Mouse (Mus musculus) neural tube, embryonic 13.5 days (tissue): ENCODE data around the gene Tbk1. TPM values are rescaled to one million over a fixed set of nuclear protein-coding genes. Genes with fewer than 3 reads are reported as not detected.

ENCODE experiments used
- ATAC-seq: fragments of 200-750 bp; cut with Nextera tagmentation; 2 replicates; pipeline ENCODE4 v1.8.0; 2017; ENCODE audit warnings: low read depth, mild to moderate bottlenecking, moderate TSS enrichment, moderate library complexity
- H3K27ac ChIP-seq: fragments of 300-500 bp; sonication (generic); replicated peaks from 2 replicates; pipeline ENCODE4 v1.5.1; 2015; ENCODE audit warnings: moderate library complexity, mild to moderate bottlenecking, inconsistent platforms
- H3K27me3 ChIP-seq: fragments of 300-500 bp; sonication (generic); 2 replicates; pipeline ENCODE4 v1.6.1; 2015; ENCODE audit warnings: mild to moderate bottlenecking, inconsistent platforms
- H3K36me3 ChIP-seq: fragments of 300-500 bp; sonication (generic); 2 replicates; pipeline ENCODE4 v1.6.1; 2015; ENCODE audit warnings: mild to moderate bottlenecking, inconsistent platforms
- H3K4me1 ChIP-seq: fragments of 300-500 bp; sonication (generic); replicated peaks from 2 replicates; pipeline ENCODE4 v1.6.1; 2015; ENCODE audit warnings: inconsistent platforms
- H3K4me2 ChIP-seq: fragments of 300-500 bp; sonication (generic); 2 replicates; pipeline ENCODE4 v1.6.1; 2015; ENCODE audit warnings: inconsistent platforms, mild to moderate bottlenecking, moderate library complexity
- H3K4me3 ChIP-seq: fragments of 300-500 bp; sonication (generic); 2 replicates; pipeline ENCODE4 v1.5.1; 2015; ENCODE audit warnings: mild to moderate bottlenecking, inconsistent platforms
- H3K9ac ChIP-seq: fragments of 300-500 bp; sonication (generic); 2 replicates; pipeline ENCODE4 v1.6.1; 2015; ENCODE audit warnings: moderate library complexity, mild to moderate bottlenecking, inconsistent platforms
- H3K9me3 ChIP-seq: fragments of 300-500 bp; sonication (generic); 2 replicates; pipeline ENCODE4 v1.6.1; 2016; ENCODE audit warnings: inconsistent platforms
- WGBS: fragments of 180-500 bp; shearing (Covaris S2); methylation state at CpG from one replicate; pipeline ENCODE4 v1.1.7; 2015; 5-methylcytosine and 5-hydroxymethylcytosine counted together
- polyA plus RNA-seq: library from polyadenylated mRNA; unstranded; fragments of >200 nt; fragmentation: Nextera tagmentation; extraction: Ambion mirVana; gene quantifications from 2 replicates; pipeline ENCODE4 v1.2.1, GENCODE M21; 2015

Tbk1 gene
- polyA plus RNA-seq, 1 experiment from 2014 or later, result 28.9 TPM

- Histone ChIP-seq H3K36me3 (no peaks in the 10 kb centered on the region), H3K9ac (no peak overlapping the region), H3K9me3 (no peaks in the 10 kb centered on the region; the same call in 1 of the 2 replicates), H3K27me3 (no peaks in the 10 kb centered on the region), H3K4me2 (no peak overlapping the region), H3K4me1 (peaks cover 10% of the 10 kb centered on the region), H3K27ac (no peak overlapping the region), H3K4me3 (no peak overlapping the region)
- WGBS, result 90% methylated on average over 8 of the region's 8 CpGs
- ATAC-seq, result no peak
Measured at GRCm38 (mm10) chr10:121530365-121531003, 56.1 kb downstream of the Tbk1 start.

- H3K4me1 ChIP-seq, result peaks cover 10% of the 10 kb centered on the region
- H3K4me2 ChIP-seq, result no peak overlapping the region
- 95% methylated on average over 1 of the region's 1 CpGs for WGBS
- H3K9ac ChIP-seq, result no peak overlapping the region
- no peaks in the 10 kb centered on the region for H3K36me3 ChIP-seq
- ATAC-seq, result no peak
- no peak overlapping the region for H3K27ac ChIP-seq
- H3K9me3 ChIP-seq, result no peaks in the 10 kb centered on the region; the same call in 1 of the 2 replicates
- H3K27me3 ChIP-seq, result no peaks in the 10 kb centered on the region
- no peak overlapping the region for H3K4me3 ChIP-seq
Measured at GRCm38 (mm10) chr10:121529261-121529660, 57.3 kb downstream of the Tbk1 start.

- H3K4me1 ChIP-seq, result peaks cover 8% of the 10 kb centered on the region
- no peak overlapping the region for H3K9ac ChIP-seq
- no peak overlapping the region for H3K4me2 ChIP-seq
- no peak overlapping the region for H3K4me3 ChIP-seq
- no peaks in the 10 kb centered on the region; the same call in 1 of the 2 replicates for H3K9me3 ChIP-seq
- no peak overlapping the region for H3K27ac ChIP-seq
- ATAC-seq, result no peak
- H3K36me3 ChIP-seq, result no peaks in the 10 kb centered on the region
- 86% methylated on average over 3 of the region's 3 CpGs for WGBS
- no peaks in the 10 kb centered on the region for H3K27me3 ChIP-seq
Measured at GRCm38 (mm10) chr10:121528470-121528869, 58.1 kb downstream of the Tbk1 start.

- H3K9ac ChIP-seq, result no peak overlapping the region
- H3K27ac ChIP-seq, result no peak overlapping the region
- H3K4me2 ChIP-seq, result no peak overlapping the region
- no peak for ATAC-seq
- no peak overlapping the region for H3K4me3 ChIP-seq
- H3K9me3 ChIP-seq, result no peaks in the 10 kb centered on the region; the same call in 1 of the 2 replicates
- no peaks in the 10 kb centered on the region for H3K27me3 ChIP-seq
- no peaks in the 10 kb centered on the region for H3K4me1 ChIP-seq
- 92% methylated on average over 6 of the region's 6 CpGs for WGBS
- no peaks in the 10 kb centered on the region for H3K36me3 ChIP-seq
Measured at GRCm38 (mm10) chr10:121527114-121527513, 59.5 kb downstream of the Tbk1 start.

GRCm38 (mm10) chr10:121520923-121521585, 65.5 kb downstream of the Tbk1 start:
- no peak overlapping the region for H3K9ac ChIP-seq
- no peaks in the 10 kb centered on the region for H3K27me3 ChIP-seq
- no peaks in the 10 kb centered on the region for H3K36me3 ChIP-seq
- H3K27ac ChIP-seq, result no peak overlapping the region
- ATAC-seq, result peak; percentile 23; the same call in 1 of the 2 replicates
- no peak overlapping the region for H3K4me2 ChIP-seq
- 10% methylated on average over 12 of the region's 12 CpGs for WGBS
- H3K4me1 ChIP-seq, result peaks cover 10% of the 10 kb centered on the region; the same call in 1 of the 2 replicates
- no peak overlapping the region for H3K4me3 ChIP-seq
- H3K9me3 ChIP-seq, result no peaks in the 10 kb centered on the region

GRCm38 (mm10) chr10:121519710-121520109, 66.9 kb downstream of the Tbk1 start:
- Histone ChIP-seq H3K9me3 (no peaks in the 10 kb centered on the region), H3K36me3 (no peaks in the 10 kb centered on the region), H3K4me3 (no peak overlapping the region), H3K4me1 (peaks cover 10% of the 10 kb centered on the region; the same call in 1 of the 2 replicates), H3K4me2 (no peak overlapping the region), H3K9ac (no peak overlapping the region), H3K27ac (no peak overlapping the region), H3K27me3 (no peaks in the 10 kb centered on the region)
- WGBS, result 80% methylated on average over 2 of the region's 2 CpGs
- ATAC-seq, result no peak

GRCm38 (mm10) chr10:121516008-121516600, 70.5 kb downstream of the Tbk1 start:
- WGBS, result 30% methylated on average over 18 of the region's 18 CpGs
- peak; percentile 41; the same call in 1 of the 2 replicates for ATAC-seq
- Histone ChIP-seq H3K4me1 (peaks cover 3% of the 10 kb centered on the region; the same call in 1 of the 2 replicates), H3K4me2 (no peak overlapping the region), H3K4me3 (no peak overlapping the region), H3K36me3 (no peaks in the 10 kb centered on the region), H3K27ac (no peak overlapping the region), H3K9ac (no peak overlapping the region), H3K27me3 (no peaks in the 10 kb centered on the region), H3K9me3 (no peaks in the 10 kb centered on the region)

- peaks cover 36% of the 10 kb centered on the region for H3K4me1 ChIP-seq
- no peak overlapping the region for H3K4me3 ChIP-seq
- H3K4me2 ChIP-seq, result peak overlapping the region; percentile 11
- peak overlapping the region; percentile 0; the same call in 1 of the 2 replicates for H3K27ac ChIP-seq
- no peak overlapping the region for H3K9ac ChIP-seq
- WGBS, result 30% methylated on average over 24 of the region's 24 CpGs
- no peak for ATAC-seq
- no peaks in the 10 kb centered on the region for H3K27me3 ChIP-seq
- H3K9me3 ChIP-seq, result no peaks in the 10 kb centered on the region
- no peaks in the 10 kb centered on the region for H3K36me3 ChIP-seq
Measured at GRCm38 (mm10) chr10:121509751-121510643, 76.6 kb downstream of the Tbk1 start.

- Histone ChIP-seq H3K4me3 (no peak overlapping the region), H3K9me3 (no peaks in the 10 kb centered on the region), H3K27me3 (no peaks in the 10 kb centered on the region), H3K4me2 (no peak overlapping the region), H3K27ac (no peak overlapping the region), H3K4me1 (peaks cover 41% of the 10 kb centered on the region), H3K36me3 (no peaks in the 10 kb centered on the region), H3K9ac (no peak overlapping the region)
- 91% methylated on average over 16 of the region's 16 CpGs for WGBS
- ATAC-seq, result no peak
Measured at GRCm38 (mm10) chr10:121507755-121508544, 78.6 kb downstream of the Tbk1 start.

GRCm38 (mm10) chr10:121506731-121507583, 79.6 kb downstream of the Tbk1 start:
- Histone ChIP-seq H3K27me3 (no peaks in the 10 kb centered on the region), H3K4me1 (peaks cover 41% of the 10 kb centered on the region), H3K9me3 (no peaks in the 10 kb centered on the region), H3K9ac (0 out of 2 replicates have a peak overlapping the region, but pooled peaks have one; percentile 22), H3K4me2 (peak overlapping the region; percentile 21; the same call in 1 of the 2 replicates), H3K4me3 (no peak overlapping the region), H3K27ac (peak overlapping the region; percentile 70), H3K36me3 (no peaks in the 10 kb centered on the region)
- WGBS, result 32% methylated on average over 29 of the region's 29 CpGs
- ATAC-seq, result no peak
